Mouse (Mus musculus) left cerebral cortex, postnatal 36 days (tissue): ENCODE measurements around the gene Tldc1. TPM values are rescaled to one million over a fixed set of nuclear protein-coding genes. Genes with fewer than 3 reads are reported as not detected.

Experiments used
- DNase-seq, 2 experiments: peaks; one replicate each; pipeline ENCODE4 v3.0.0; 2021 to 2022; ENCODE audit warnings: low spot score in 2 of 2, mixed read lengths in 1 of 2
- intact Hi-C: fragments of 180-260 bp; cut with DNase I; formaldehyde crosslinking; loops from one replicate; pipeline ENCODE4 v1.15.1; 2025
- total RNA-seq, 2 experiments: library from RNA; stranded (reverse); gene quantifications; 2 replicates each; pipeline ENCODE4 v1.2.3; 2021

The Tldc1 gene
- total RNA-seq, 2 experiments from 2014 or later, result 14.3 to 14.5 TPM

- intact Hi-C loops, result no loop called here
- DNase-seq, result no peak
Observed at GRCm38 (mm10) chr8:119737093-119737900, 40.9 kb downstream of the Tldc1 start.

- intact Hi-C loops, result no loop called here
- DNase-seq, result no peak
Observed at GRCm38 (mm10) chr8:119736348-119736917, 41.8 kb downstream of the Tldc1 start.

- no peak for DNase-seq
- intact Hi-C loops, result no loop called here
Observed at GRCm38 (mm10) chr8:119732072-119732471, 46.1 kb downstream of the Tldc1 start.

- intact Hi-C loops, result no loop called here
- no peak for DNase-seq
Observed at GRCm38 (mm10) chr8:119728351-119728895, 49.8 kb downstream of the Tldc1 start.

GRCm38 (mm10) chr8:119727093-119727492 lies 51.1 kb downstream of the Tldc1 start:
- intact Hi-C loops, result no loop called here

GRCm38 (mm10) chr8:119724596-119724995 lies 53.6 kb downstream of the Tldc1 start:
- DNase-seq, result no peak
- intact Hi-C loops, result no loop called here

More at GRCm38 (mm10) chr8:119727093-119727492, 51.1 kb downstream of the Tldc1 start:
- no peak for DNase-seq

GRCm38 (mm10) chr8:119723676-119724075 lies 54.5 kb downstream of the Tldc1 start:
- intact Hi-C loops, result no loop called here
- DNase-seq, result no peak

GRCm38 (mm10) chr8:119722348-119722747 lies 55.9 kb downstream of the Tldc1 start:
- intact Hi-C loops, result no loop called here
- DNase-seq, result no peak

GRCm38 (mm10) chr8:119719011-119719501 lies 59.2 kb downstream of the Tldc1 start:
- intact Hi-C loops, result no loop called here
- peak; percentile 47 for DNase-seq

GRCm38 (mm10) chr8:119717765-119718164 lies 60.5 kb downstream of the Tldc1 start:
- DNase-seq, result no peak
- intact Hi-C loops, result no loop called here

- DNase-seq, result no peak
- intact Hi-C loops, result no loop called here
Observed at GRCm38 (mm10) chr8:119716730-119717299, 61.4 kb downstream of the Tldc1 start.

GRCm38 (mm10) chr8:119715221-119715620 lies 63.0 kb downstream of the Tldc1 start:
- DNase-seq, result no peak
- intact Hi-C loops, result no loop called here

- DNase-seq, result no peak
Observed at GRCm38 (mm10) chr8:119713421-119713820, 64.8 kb downstream of the Tldc1 start.

GRCm38 (mm10) chr8:119712226-119712625 lies 66.0 kb downstream of the Tldc1 start:
- intact Hi-C loops, result no loop called here
- DNase-seq, result no peak

More at GRCm38 (mm10) chr8:119713421-119713820, 64.8 kb downstream of the Tldc1 start:
- intact Hi-C loops, result no loop called here

Other genes starting within 250 kb of the Tldc1 start
- 10 to 100 TPM; 65.4 to 74.4 TPM for gene Mbtps1, start 219.7 kb downstream of the Tldc1 start, total RNA-seq
- 10 to 100 TPM; 43.2 to 43.6 TPM for gene Hsdl1, start 203.2 kb downstream of the Tldc1 start, total RNA-seq
- under 1 TPM; 0.10 to 0.18 TPM for gene Dnaaf1, start 203.2 kb downstream of the Tldc1 start, total RNA-seq
- 10 to 100 TPM; 10.1 to 10.3 TPM for gene Taf1c, start 173.2 kb downstream of the Tldc1 start, total RNA-seq
- under 1 TPM in 1 of 2 experiments, not detected in 1; 0.15 TPM for gene Adad2, start 165.7 kb downstream of the Tldc1 start, total RNA-seq
- gene Kcng4, start 142.7 kb downstream of the Tldc1 start, total RNA-seq, result 1 to 10 TPM; 3.1 to 3.7 TPM
- gene Wfdc1, start 112.1 kb downstream of the Tldc1 start, total RNA-seq, result 10 to 100 TPM in 1 of 2 experiments, 1 to 10 TPM in 1; 7.3 to 10.7 TPM
- 1 to 10 TPM; 2.0 to 2.6 TPM for gene Atp2c2, start 78.4 kb downstream of the Tldc1 start, total RNA-seq
- 10 to 100 TPM; 56.9 to 57.0 TPM for gene Cotl1, start 62.1 kb upstream of the Tldc1 start, total RNA-seq
- gene Klhl36, start 83.8 kb upstream of the Tldc1 start, total RNA-seq, result 1 to 10 TPM; 6.9 to 7.5 TPM
- 10 to 100 TPM; 80.6 to 96.0 TPM for gene Usp10, start 131.9 kb upstream of the Tldc1 start, total RNA-seq
- gene Gm20388, start 132.4 kb upstream of the Tldc1 start, total RNA-seq, result 10 to 100 TPM; 10.3 to 10.6 TPM
- 1 to 10 TPM; 1.9 to 2.8 TPM for gene Crispld2, start 214.0 kb upstream of the Tldc1 start, total RNA-seq